Mouse (Mus musculus) embryonic facial prominence, embryonic 12.5 days (tissue): ENCODE results near the gene Socs3. TPM values are rescaled to one million over a fixed set of nuclear protein-coding genes. Genes with fewer than 3 reads are reported as not detected.

Experiments used
- ATAC-seq: fragments of 200-750 bp; cut with Nextera tagmentation; 2 replicates; pipeline ENCODE4 v1.8.0; 2017; ENCODE audit not compliant: insufficient number of reproducible peaks, insufficient read depth, low FRiP score, low TSS enrichment
- H3K27ac ChIP-seq: fragments of 300-500 bp; sonication (generic); 2 replicates; pipeline ENCODE4 v1.5.1; 2016; ENCODE audit warnings: mild to moderate bottlenecking
- H3K27me3 ChIP-seq: fragments of 300-500 bp; sonication (generic); 2 replicates; pipeline ENCODE4 v1.6.1; 2016; ENCODE audit warnings: mild to moderate bottlenecking, moderate library complexity
- H3K36me3 ChIP-seq: fragments of 300-500 bp; sonication (generic); 2 replicates; pipeline ENCODE4 v1.6.1; 2016; ENCODE audit warnings: mild to moderate bottlenecking
- H3K4me1 ChIP-seq: fragments of 300-500 bp; sonication (generic); 2 replicates; pipeline ENCODE4 v1.6.1; 2016
- H3K4me2 ChIP-seq: fragments of 300-500 bp; sonication (generic); replicated peaks from 2 replicates; pipeline ENCODE4 v1.6.1; 2016; ENCODE audit warnings: mild to moderate bottlenecking, moderate library complexity
- H3K4me3 ChIP-seq: fragments of 300-500 bp; sonication (generic); 2 replicates; pipeline ENCODE4 v1.5.1; 2016; ENCODE audit warnings: mild to moderate bottlenecking
- H3K9ac ChIP-seq: fragments of 300-500 bp; sonication (generic); 2 replicates; pipeline ENCODE4 v1.6.1; 2016; ENCODE audit warnings: mild to moderate bottlenecking, moderate library complexity
- H3K9me3 ChIP-seq: fragments of 300-500 bp; sonication (generic); 2 replicates; pipeline ENCODE4 v1.6.1; 2016; ENCODE audit warnings: mild to moderate bottlenecking, moderate library complexity
- WGBS: fragments of 180-500 bp; shearing (Covaris S2); methylation state at CpG from one replicate; pipeline ENCODE4 v1.1.7; 2016; 5-methylcytosine and 5-hydroxymethylcytosine counted together
- polyA plus RNA-seq: library from polyadenylated mRNA; unstranded; fragments of >200 nt; fragmentation: Nextera tagmentation; extraction: Ambion mirVana; gene quantifications from 2 replicates; pipeline ENCODE4 v1.2.1, GENCODE M21; 2016

Socs3 gene
- polyA plus RNA-seq, 1 experiment from 2014 or later, result 18.4 TPM

GRCm38 (mm10) chr11:117979388-117979787 is 9.5 kb upstream of the Socs3 start:
- 49% methylated on average over 7 of the region's 7 CpGs for WGBS
- H3K9ac ChIP-seq, result no peak overlapping the region
- no peaks in the 10 kb centered on the region for H3K9me3 ChIP-seq
- peaks cover 22% of the 10 kb centered on the region for H3K4me1 ChIP-seq
- no peaks in the 10 kb centered on the region for H3K36me3 ChIP-seq
- H3K27me3 ChIP-seq, result no peaks in the 10 kb centered on the region; the same call in 1 of the 2 replicates
- H3K4me2 ChIP-seq, result no peak overlapping the region
- ATAC-seq, result no peak
- H3K27ac ChIP-seq, result no peak overlapping the region
- no peak overlapping the region for H3K4me3 ChIP-seq

- no peaks in the 10 kb centered on the region for H3K36me3 ChIP-seq
- no peak for ATAC-seq
- H3K27ac ChIP-seq, result 0 out of 2 replicates have a peak overlapping the region, but pooled peaks have one; percentile 6
- 49% methylated on average over 5 of the region's 5 CpGs for WGBS
- H3K9ac ChIP-seq, result no peak overlapping the region
- H3K4me2 ChIP-seq, result no peak overlapping the region
- no peaks in the 10 kb centered on the region; the same call in 1 of the 2 replicates for H3K27me3 ChIP-seq
- no peaks in the 10 kb centered on the region for H3K9me3 ChIP-seq
- peaks cover 32% of the 10 kb centered on the region for H3K4me1 ChIP-seq
- H3K4me3 ChIP-seq, result no peak overlapping the region
Observed at GRCm38 (mm10) chr11:117977694-117978360, 8.0 kb upstream of the Socs3 start.

GRCm38 (mm10) chr11:117976081-117976582 is 6.3 kb upstream of the Socs3 start:
- Histone ChIP-seq H3K4me2 (peak overlapping the region; percentile 5), H3K9ac (0 out of 2 replicates have a peak overlapping the region, but pooled peaks have one; percentile 38)

GRCm38 (mm10) chr11:117975211-117975967 is 5.5 kb upstream of the Socs3 start:
- peak overlapping the region; percentile 5 for H3K4me2 ChIP-seq
- H3K27ac ChIP-seq, result peak overlapping the region; percentile 86
- H3K4me3 ChIP-seq, result no peak overlapping the region
- H3K4me1 ChIP-seq, result peaks cover 33% of the 10 kb centered on the region
- no peaks in the 10 kb centered on the region; the same call in 1 of the 2 replicates for H3K27me3 ChIP-seq
- no peak for ATAC-seq
- H3K36me3 ChIP-seq, result no peaks in the 10 kb centered on the region
- 5% methylated on average over 18 of the region's 18 CpGs for WGBS
- H3K9ac ChIP-seq, result 0 out of 2 replicates have a peak overlapping the region, but pooled peaks have one; percentile 38
- H3K9me3 ChIP-seq, result no peaks in the 10 kb centered on the region

More at GRCm38 (mm10) chr11:117976081-117976582, 6.3 kb upstream of the Socs3 start:
- H3K27me3 ChIP-seq, result no peaks in the 10 kb centered on the region; the same call in 1 of the 2 replicates
- 7% methylated on average over 8 of the region's 8 CpGs for WGBS
- peak overlapping the region; percentile 86 for H3K27ac ChIP-seq
- H3K36me3 ChIP-seq, result no peaks in the 10 kb centered on the region
- no peak overlapping the region for H3K4me3 ChIP-seq
- H3K4me1 ChIP-seq, result peaks cover 33% of the 10 kb centered on the region
- 0 out of 2 replicates have a peak, but pooled peaks have one; percentile 65 for ATAC-seq
- no peaks in the 10 kb centered on the region for H3K9me3 ChIP-seq

- Histone ChIP-seq H3K4me1 (peaks cover 36% of the 10 kb centered on the region), H3K27me3 (no peaks in the 10 kb centered on the region; the same call in 1 of the 2 replicates), H3K4me2 (no peak overlapping the region), H3K36me3 (no peaks in the 10 kb centered on the region), H3K27ac (peak overlapping the region; percentile 86), H3K4me3 (no peak overlapping the region), H3K9me3 (no peaks in the 10 kb centered on the region), H3K9ac (no peak overlapping the region)
- no peak for ATAC-seq
- 28% methylated on average over 14 of the region's 14 CpGs for WGBS
Observed at GRCm38 (mm10) chr11:117974327-117975125, 4.7 kb upstream of the Socs3 start.

- Histone ChIP-seq H3K9ac (no peak overlapping the region), H3K9me3 (no peaks in the 10 kb centered on the region), H3K27ac (no peak overlapping the region), H3K27me3 (no peaks in the 10 kb centered on the region; the same call in 1 of the 2 replicates), H3K4me2 (no peak overlapping the region), H3K4me1 (peaks cover 36% of the 10 kb centered on the region), H3K36me3 (no peaks in the 10 kb centered on the region), H3K4me3 (no peak overlapping the region)
- no peak for ATAC-seq
- 36% methylated on average over 5 of the region's 5 CpGs for WGBS
Observed at GRCm38 (mm10) chr11:117973569-117973968, 3.7 kb upstream of the Socs3 start.

GRCm38 (mm10) chr11:117972656-117973558 is 3.1 kb upstream of the Socs3 start:
- peaks cover 39% of the 10 kb centered on the region for H3K4me1 ChIP-seq
- no peak overlapping the region for H3K9ac ChIP-seq
- ATAC-seq, result no peak
- WGBS, result 52% methylated on average over 11 of the region's 11 CpGs
- no peaks in the 10 kb centered on the region for H3K36me3 ChIP-seq
- H3K27ac ChIP-seq, result no peak overlapping the region
- peaks cover 2% of the 10 kb centered on the region; the same call in 1 of the 2 replicates for H3K27me3 ChIP-seq
- H3K4me2 ChIP-seq, result no peak overlapping the region
- no peak overlapping the region for H3K4me3 ChIP-seq
- no peaks in the 10 kb centered on the region for H3K9me3 ChIP-seq

- no peak overlapping the region for H3K4me3 ChIP-seq
- H3K36me3 ChIP-seq, result no peaks in the 10 kb centered on the region
- 53% methylated on average over 2 of the region's 2 CpGs for whole genome bisulfite sequencing
- no peak overlapping the region for H3K4me2 ChIP-seq
- H3K27me3 ChIP-seq, result peaks cover 13% of the 10 kb centered on the region
- no peak for ATAC-seq
- no peak overlapping the region for H3K9ac ChIP-seq
- no peaks in the 10 kb centered on the region for H3K9me3 ChIP-seq
- H3K4me1 ChIP-seq, result peaks cover 50% of the 10 kb centered on the region
- no peak overlapping the region for H3K27ac ChIP-seq
Observed at GRCm38 (mm10) chr11:117971646-117972242, 1.9 kb upstream of the Socs3 start.

- Histone ChIP-seq H3K9me3 (no peaks in the 10 kb centered on the region), H3K27ac (no peak overlapping the region), H3K4me3 (no peak overlapping the region), H3K27me3 (peaks cover 19% of the 10 kb centered on the region), H3K4me2 (no peak overlapping the region), H3K4me1 (peaks cover 51% of the 10 kb centered on the region), H3K9ac (no peak overlapping the region), H3K36me3 (no peaks in the 10 kb centered on the region)
- no peak for ATAC-seq
- 72% methylated on average over 6 of the region's 6 CpGs for WGBS
Observed at GRCm38 (mm10) chr11:117971100-117971499, 1.3 kb upstream of the Socs3 start.
